Mouse (Mus musculus) CD4-positive, CD25-positive, alpha-beta regulatory T cell, adult 9 weeks (primary cell): ENCODE data around the gene Slc15a4. TPM values are rescaled to one million over a fixed set of nuclear protein-coding genes. Genes with fewer than 3 reads are reported as not detected.

ENCODE experiments used
- polyA plus RNA-seq: library from polyadenylated mRNA; unstranded; fragments of 100-300 nt; shearing (Covaris generic); gene quantifications from one replicate; pipeline ENCODE4 v1.2.1, GENCODE M21; 2017

The Slc15a4 gene
- polyA plus RNA-seq, result 1.6 TPM

DNA sequence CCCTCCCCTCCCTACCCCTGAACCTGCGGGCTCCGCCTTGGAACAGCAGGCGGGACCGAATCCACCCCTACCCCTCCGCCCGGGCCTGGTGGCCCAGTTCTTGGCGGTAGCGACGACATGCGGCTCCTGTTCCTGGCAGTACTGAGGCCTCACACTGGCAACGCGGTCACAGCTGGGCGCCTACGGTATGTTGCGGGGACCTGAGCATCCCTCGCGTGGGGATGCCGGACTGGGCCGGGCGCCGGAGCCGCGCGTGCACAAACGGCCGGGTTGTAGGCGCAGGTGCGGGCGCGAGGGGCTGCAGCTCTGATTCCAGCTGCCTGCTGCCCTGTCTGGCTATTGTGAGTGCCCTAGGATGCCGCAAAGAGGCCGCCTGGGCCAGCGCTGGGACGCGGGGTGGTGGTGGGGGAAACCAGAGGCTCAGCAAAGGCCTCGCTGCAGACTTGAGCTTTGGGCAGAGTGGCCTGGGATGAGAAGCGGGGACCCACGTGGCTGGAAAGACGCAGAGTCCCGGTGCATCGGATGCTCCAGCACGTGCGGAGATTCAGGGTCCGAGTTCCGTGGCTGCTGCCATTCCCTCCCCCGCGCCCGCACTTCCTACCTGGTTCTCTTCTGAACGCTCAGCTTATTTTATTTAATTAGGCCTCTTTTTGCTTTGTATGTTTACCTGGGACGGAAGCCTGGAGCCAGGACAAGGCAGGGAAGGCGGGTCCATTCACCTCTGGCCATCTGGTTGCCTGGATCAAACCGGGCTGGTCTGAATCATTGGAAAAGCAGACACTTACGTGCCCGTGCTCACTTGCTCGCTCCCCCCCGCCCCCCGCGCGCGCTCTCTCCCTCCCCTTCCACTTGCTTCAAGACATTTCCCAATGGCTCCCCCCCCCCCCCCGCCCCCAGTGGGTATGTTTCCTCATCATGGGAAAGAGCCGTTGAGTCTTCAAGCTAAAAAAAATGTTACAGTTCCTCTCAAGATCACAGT, at the start of gene Slc15a4, which contains the start of gene Glt1d1:
TSS of gene Slc15a4 (minus strand) at position 731 of the 979 bp plus-strand sequence.
TSS of gene Glt1d1 (plus strand) at position 96 of the 979 bp plus-strand sequence.

Other genes starting within 250 kb of the Slc15a4 start
- gene Glt1d1, start 635 bp downstream of the Slc15a4 start, polyA plus RNA-seq, result not detected